Mouse (Mus musculus) neural tube, embryonic 12.5 days (tissue): Measurements from ENCODE around the gene Lamtor3. TPM values are rescaled to one million over a fixed set of nuclear protein-coding genes. Genes with fewer than 3 reads are reported as not detected.

Source experiments
- polyA plus RNA-seq: library from polyadenylated mRNA; unstranded; fragments of >200 nt; fragmentation: Nextera tagmentation; extraction: Ambion mirVana; gene quantifications from 2 replicates; pipeline ENCODE4 v1.2.1, GENCODE M21; 2016

Lamtor3 gene
- polyA plus RNA-seq, 1 experiment from 2014 or later, result 101 TPM

Other genes starting within 250 kb of the Lamtor3 start
- not detected in 2 replicates for gene Gm21962, start 247.0 kb upstream of the Lamtor3 start, polyA plus RNA-seq
- 1,813 and 2,026 TPM in 2 replicates for gene H2afz, start 54.0 kb upstream of the Lamtor3 start, polyA plus RNA-seq
- 11.0 and 12.6 TPM in 2 replicates for gene Dnajb14, start 50.8 kb upstream of the Lamtor3 start, polyA plus RNA-seq
- gene Dapp1, start 63.0 kb downstream of the Lamtor3 start, polyA plus RNA-seq, result 1.6 and 2.2 TPM in 2 replicates
- 0.19 TPM in 2 replicates for gene 1110002E22Rik, start 146.5 kb downstream of the Lamtor3 start, polyA plus RNA-seq
- gene Gm5105, start 148.9 kb downstream of the Lamtor3 start, polyA plus RNA-seq, result not detected in 2 replicates
- 9.8 and 11.9 TPM in 2 replicates for gene Trmt10a, start 224.9 kb downstream of the Lamtor3 start, polyA plus RNA-seq
- 10.2 and 10.9 TPM in 2 replicates for gene Mttp, start 226.5 kb downstream of the Lamtor3 start, polyA plus RNA-seq